Comparison of ENCODE assay signal across 9 mouse cellular contexts in genomic region chr14:25554781-25555180, GRCm38 (mm10).
DNase-seq lines count a peak whose midpoint lies in the region; ATAC-seq and TF ChIP-seq lines count a peak whose summit lies in the region.
"Had no signal": no experiment of that assay in that cellular context is flagged by ENCODE, and none has a peak within 500 bp of the region (broad histone marks: within the 10 kb centered on the region; RNA-seq: fewer than 3 reads in every experiment).

No protein-coding gene starts in this region.

- no peaks in the 10 kb centered on the region for H3K9me3 ChIP-seq in lung, embryonic 16.5 days (ENCODE audit: control insufficient read depth, low read length)
- no peaks in the 10 kb centered on the region for H3K9me3 ChIP-seq in limb, embryonic 15.5 days
- H3K9me3 ChIP-seq in stomach, postnatal 0 days (ENCODE audit: control insufficient read depth, low read length): no peaks in the 10 kb centered on the region
- H3K9me3 ChIP-seq in liver, postnatal 0 days (ENCODE audit: low read length): no peaks in the 10 kb centered on the region

- H3K36me3 ChIP-seq in lung, embryonic 16.5 days (ENCODE audit: control insufficient read depth, insufficient read depth, low read length): no peaks in the 10 kb centered on the region
- peaks cover 11% of the 10 kb centered on the region; the same call in 1 of the 2 replicates for H3K36me3 ChIP-seq in limb, embryonic 15.5 days
- no peaks in the 10 kb centered on the region for H3K36me3 ChIP-seq in stomach, postnatal 0 days (ENCODE audit: control insufficient read depth, insufficient read depth, low read length)
- H3K36me3 ChIP-seq in liver, postnatal 0 days (replicated peaks; ENCODE audit: insufficient read depth, low read length): peaks cover 10% of the 10 kb centered on the region

- no peak for DNase-seq in cerebellum, adult 8-10 months
- no peak for DNase-seq in lung, postnatal 25 days (ENCODE audit: low spot score)
- DNase-seq in stomach, postnatal 0 days (ENCODE audit: low spot score): no peak
- no peak for DNase-seq in cerebellum, postnatal 14 days
- DNase-seq in liver, postnatal 0 days: no peak

- peak overlapping the region; percentile 51 for H3K27ac ChIP-seq in lung, embryonic 16.5 days (ENCODE audit: low read length)
- H3K27ac ChIP-seq in limb, embryonic 15.5 days: peak overlapping the region; percentile 54
- H3K27ac ChIP-seq in stomach, postnatal 0 days (replicated peaks): no peak overlapping the region
- no peak overlapping the region for H3K27ac ChIP-seq in liver, postnatal 0 days (ENCODE audit: low read depth)

- peak overlapping the region; percentile 25 for H3K9ac ChIP-seq in lung, embryonic 16.5 days (ENCODE audit: low read length)
- peak overlapping the region; percentile 8; the same call in 1 of the 2 replicates for H3K9ac ChIP-seq in limb, embryonic 15.5 days
- 0 out of 2 replicates have a peak overlapping the region, but pooled peaks have one; percentile 23 for H3K9ac ChIP-seq in stomach, postnatal 0 days (ENCODE audit: low read length)
- H3K9ac ChIP-seq in liver, postnatal 0 days (replicated peaks): no peak overlapping the region

- TF ChIP-seq CTCF in stomach, postnatal 0 days (IDR thresholded peaks at IDR 0.05; ENCODE audit: low read depth): no peak
- no peak for TF ChIP-seq CTCF in liver, postnatal 0 days (IDR thresholded peaks at IDR 0.05; ENCODE audit: low read depth)

- peak; percentile 28; the same call in 1 of the 2 replicates for ATAC-seq in cerebellum, adult (ENCODE audit: insufficient number of reproducible peaks, low FRiP score, low TSS enrichment)
- ATAC-seq in lung, embryonic 16.5 days (ENCODE audit: low read depth): no peak
- no peak for ATAC-seq in limb, embryonic 15.5 days (ENCODE audit: insufficient number of reproducible peaks, low FRiP score, low TSS enrichment, low read depth)
- no peak for ATAC-seq in stomach, postnatal 0 days (ENCODE audit: low FRiP score, low TSS enrichment)
- no peak for ATAC-seq in liver, postnatal 0 days
- ATAC-seq: activated CD4-positive, CD25-positive, alpha-beta regulatory T cell, adult 4 months had no signal

- peaks cover 45% of the 10 kb centered on the region for H3K4me1 ChIP-seq in lung, embryonic 16.5 days (replicated peaks; ENCODE audit: control insufficient read depth, insufficient read depth, low read length)
- peaks cover 68% of the 10 kb centered on the region for H3K4me1 ChIP-seq in limb, embryonic 15.5 days
- H3K4me1 ChIP-seq in stomach, postnatal 0 days (replicated peaks; ENCODE audit: control insufficient read depth, insufficient read depth): peaks cover 6% of the 10 kb centered on the region; the same call in 1 of the 2 replicates
- peaks cover 20% of the 10 kb centered on the region for H3K4me1 ChIP-seq in liver, postnatal 0 days (ENCODE audit: insufficient read depth)

- no peak overlapping the region for H3K4me3 ChIP-seq in lung, embryonic 16.5 days (ENCODE audit: low read length)
- H3K4me3 ChIP-seq in limb, embryonic 15.5 days: no peak overlapping the region
- H3K4me3 ChIP-seq in stomach, postnatal 0 days (ENCODE audit: low read depth, low read length): no peak overlapping the region
- no peak overlapping the region for H3K4me3 ChIP-seq in liver, postnatal 0 days (ENCODE audit: low read depth, low read length)

- WGBS in lung, embryonic 16.5 days: 23% methylated on average over 8 of the region's 8 CpGs
- WGBS in limb, embryonic 15.5 days: 16% methylated on average over 8 of the region's 8 CpGs
- WGBS in stomach, postnatal 0 days: 30% methylated on average over 8 of the region's 8 CpGs
- 55% methylated on average over 7 of the region's 8 CpGs for WGBS in liver, postnatal 0 days (ENCODE audit: insufficient replicate concordance)

- 0 out of 2 replicates have a peak overlapping the region, but pooled peaks have one; percentile 15 for H3K4me2 ChIP-seq in lung, embryonic 16.5 days (ENCODE audit: low read depth, low read length)
- no peak overlapping the region for H3K4me2 ChIP-seq in limb, embryonic 15.5 days
- no peak overlapping the region for H3K4me2 ChIP-seq in stomach, postnatal 0 days (replicated peaks; ENCODE audit: low read depth)
- H3K4me2 ChIP-seq in liver, postnatal 0 days (ENCODE audit: low read depth, low read length): no peak overlapping the region

- no peaks in the 10 kb centered on the region for H3K27me3 ChIP-seq in lung, embryonic 16.5 days (ENCODE audit: control insufficient read depth, insufficient read depth, low read depth, low read length)
- H3K27me3 ChIP-seq in limb, embryonic 15.5 days: no peaks in the 10 kb centered on the region
- H3K27me3 ChIP-seq in stomach, postnatal 0 days (ENCODE audit: control insufficient read depth, insufficient read depth, low read length): no peaks in the 10 kb centered on the region
- H3K27me3 ChIP-seq in liver, postnatal 0 days (ENCODE audit: insufficient read depth, low read length): no peaks in the 10 kb centered on the region

- TF ChIP-seq EP300 in stomach, postnatal 0 days (optimal IDR thresholded peaks at IDR 0.05): no peak
- no peak for TF ChIP-seq EP300 in liver, postnatal 0 days (IDR thresholded peaks at IDR 0.05; ENCODE audit: low read depth)

Comparison
In these comparisons a context has a peak if more than half of its experiments do, and no peak if none do; other contexts are left out.
1. H3K27ac ChIP-seq: peak in lung, embryonic 16.5 days (single experiment) and limb, embryonic 15.5 days (single experiment); none in stomach, postnatal 0 days (single experiment) and liver, postnatal 0 days (single experiment).